Mouse (Mus musculus): ENCODE measurements around the gene Asnsd1. TPM values are rescaled to one million over a fixed set of nuclear protein-coding genes. Genes with fewer than 3 reads are reported as not detected.
"Not testable (repeated sequence)": the region's sequence is repeated elsewhere in the genome, so short reads cannot be mapped to it uniquely, and the experiment has no call there.

The Asnsd1 gene
- polyA plus RNA-seq, 1 experiment: 17.7 TPM

- Histone ChIP-seq H3K27ac (ENCODE audit: insufficient read depth, low read length) (no peak overlapping the region), H3K27me3 (ENCODE audit: control insufficient read depth, insufficient read depth, low read length) (no peaks in the 10 kb centered on the region), H3K4me3 (replicated peaks; ENCODE audit: insufficient read depth, low read depth, low read length) (no peak overlapping the region), H3K4me1 (ENCODE audit: control insufficient read depth, insufficient read depth, low read length) (no peaks in the 10 kb centered on the region)
- 98% methylated on average over 2 of the region's 2 CpGs for WGBS
- no peak for DNase-seq
- no peak for TF ChIP-seq POLR2A (IDR thresholded peaks at IDR 0.05; ENCODE audit: borderline replicate concordance, insufficient read depth, low read length)
- no peak for TF ChIP-seq CTCF (IDR thresholded peaks at IDR 0.05; ENCODE audit: borderline replicate concordance, insufficient read depth, low read depth, low read length)
Measured at GRCm38 (mm10) chr1:53341071-53341470, 11.5 kb downstream of the Asnsd1 start.

DNA sequence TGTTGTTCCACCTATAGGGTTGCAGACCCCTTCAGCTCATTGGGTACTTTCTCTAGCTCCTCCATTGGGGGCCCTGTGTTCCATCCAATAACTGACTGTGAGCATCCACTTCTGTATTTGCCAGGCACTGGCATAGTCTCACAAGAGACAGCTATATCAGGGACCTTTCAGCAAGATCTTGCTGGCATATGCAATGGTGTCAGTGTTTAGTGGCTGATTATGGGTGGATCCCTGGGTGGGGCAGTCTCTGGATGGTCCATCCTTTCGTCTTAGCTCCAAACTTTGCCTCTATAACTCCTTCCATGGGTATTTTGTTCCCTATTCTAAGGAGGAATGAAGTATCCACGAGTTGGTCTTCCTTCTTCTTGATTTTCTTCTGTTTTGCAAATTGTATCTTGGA lies 15.1 kb downstream of the Asnsd1 start:
- H3K27me3 ChIP-seq (ENCODE audit: control insufficient read depth, insufficient read depth, low read length); H3K4me3 ChIP-seq (replicated peaks; ENCODE audit: insufficient read depth, low read depth, low read length); H3K27ac ChIP-seq (ENCODE audit: insufficient read depth, low read length); DNase-seq; H3K4me1 ChIP-seq (ENCODE audit: control insufficient read depth, insufficient read depth, low read length): not testable (repeated sequence)
- WGBS: 56% methylated on average over 2 of the region's 2 CpGs

- Histone ChIP-seq H3K4me3 (replicated peaks; ENCODE audit: insufficient read depth, low read depth, low read length) (no peak overlapping the region), H3K27ac (ENCODE audit: insufficient read depth, low read length) (no peak overlapping the region), H3K27me3 (ENCODE audit: control insufficient read depth, insufficient read depth, low read length) (no peaks in the 10 kb centered on the region), H3K4me1 (ENCODE audit: control insufficient read depth, insufficient read depth, low read length) (no peaks in the 10 kb centered on the region)
- no peak for TF ChIP-seq POLR2A (IDR thresholded peaks at IDR 0.05; ENCODE audit: borderline replicate concordance, insufficient read depth, low read length)
- no peak for TF ChIP-seq CTCF (IDR thresholded peaks at IDR 0.05; ENCODE audit: borderline replicate concordance, insufficient read depth, low read depth, low read length)
- no peak for DNase-seq
Measured at GRCm38 (mm10) chr1:53335465-53335864, 17.1 kb downstream of the Asnsd1 start.

- not testable (repeated sequence) for DNase-seq; H3K4me1 ChIP-seq (ENCODE audit: control insufficient read depth, insufficient read depth, low read length); H3K4me3 ChIP-seq (replicated peaks; ENCODE audit: insufficient read depth, low read depth, low read length); H3K27me3 ChIP-seq (ENCODE audit: control insufficient read depth, insufficient read depth, low read length); H3K27ac ChIP-seq (ENCODE audit: insufficient read depth, low read length)
- WGBS: 85% methylated on average over 5 of the region's 5 CpGs
Measured at GRCm38 (mm10) chr1:53333527-53333926, 19.0 kb downstream of the Asnsd1 start.

DNA sequence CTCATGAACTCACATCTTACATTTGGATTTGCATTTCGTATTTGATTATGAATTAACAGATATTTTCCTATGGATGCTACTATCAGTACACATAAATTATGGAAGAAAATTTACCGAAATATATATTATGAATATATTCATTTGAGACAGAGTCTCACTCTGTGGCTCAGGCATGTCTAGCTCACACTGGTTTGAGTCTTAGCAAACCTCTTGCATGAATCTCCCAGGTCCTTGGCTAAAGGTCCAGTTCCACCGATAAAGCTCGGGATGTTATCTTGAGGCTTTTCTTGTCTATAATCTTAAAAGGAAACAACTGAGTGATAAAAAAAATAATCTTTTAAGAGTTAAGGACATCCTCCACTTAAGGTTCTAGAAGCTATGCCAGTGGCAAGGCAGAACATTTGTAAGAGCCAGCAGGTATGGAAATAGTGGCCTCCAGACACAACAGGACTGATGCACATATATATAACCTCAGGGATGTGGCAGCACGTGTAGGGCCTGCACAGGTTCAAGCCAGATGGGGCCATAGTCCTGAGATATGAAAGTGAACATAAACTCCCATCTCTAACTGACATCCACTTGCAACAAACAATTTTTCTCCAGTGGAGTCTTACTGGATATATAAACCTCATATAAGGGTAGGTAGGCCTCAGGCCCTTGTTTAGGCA lies 27.6 kb downstream of the Asnsd1 start:
- Histone ChIP-seq H3K4me1 (ENCODE audit: control insufficient read depth, insufficient read depth, low read length) (no peaks in the 10 kb centered on the region), H3K4me3 (replicated peaks; ENCODE audit: insufficient read depth, low read depth, low read length) (no peak overlapping the region), H3K27ac (ENCODE audit: insufficient read depth, low read length) (no peak overlapping the region), H3K27me3 (ENCODE audit: control insufficient read depth, insufficient read depth, low read length) (no peaks in the 10 kb centered on the region)
- no peak for DNase-seq
- 92% methylated on average over 5 of the region's 5 CpGs for WGBS
- TF ChIP-seq POLR2A (IDR thresholded peaks at IDR 0.05; ENCODE audit: borderline replicate concordance, insufficient read depth, low read length) (no peak), CTCF (IDR thresholded peaks at IDR 0.05; ENCODE audit: borderline replicate concordance, insufficient read depth, low read depth, low read length) (no peak)

GRCm38 (mm10) chr1:53324277-53324676 lies 28.3 kb downstream of the Asnsd1 start:
- H3K4me1 ChIP-seq (ENCODE audit: control insufficient read depth, insufficient read depth, low read length): no peaks in the 10 kb centered on the region
- no peak for DNase-seq
- no peak overlapping the region for H3K27ac ChIP-seq (ENCODE audit: insufficient read depth, low read length)
- H3K4me3 ChIP-seq (replicated peaks; ENCODE audit: insufficient read depth, low read depth, low read length): no peak overlapping the region
- no peaks in the 10 kb centered on the region for H3K27me3 ChIP-seq (ENCODE audit: control insufficient read depth, insufficient read depth, low read length)
- 98% methylated on average over 1 of the region's 1 CpGs for WGBS
- no peak for TF ChIP-seq POLR2A (IDR thresholded peaks at IDR 0.05; ENCODE audit: borderline replicate concordance, insufficient read depth, low read length)
- no peak for TF ChIP-seq CTCF (IDR thresholded peaks at IDR 0.05; ENCODE audit: borderline replicate concordance, insufficient read depth, low read depth, low read length)

DNA sequence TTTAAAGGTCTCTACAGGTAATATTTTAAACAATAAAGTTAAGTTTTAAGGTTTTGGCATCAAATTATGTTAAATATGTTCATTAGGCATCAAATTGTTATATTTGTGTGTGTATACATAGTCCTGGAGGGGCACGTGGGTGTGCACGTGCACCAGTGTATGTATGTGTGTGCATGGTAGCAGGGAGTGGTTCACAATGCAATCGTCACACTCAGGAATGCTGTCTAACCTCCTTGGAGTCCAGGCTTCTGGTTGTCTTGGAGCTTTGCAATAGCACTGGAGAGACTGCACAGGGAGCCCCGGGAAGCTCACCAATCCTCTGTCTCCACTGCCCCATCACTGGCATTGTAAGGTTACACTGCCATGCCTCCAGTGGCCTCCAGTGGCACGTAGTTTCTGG lies 29.3 kb downstream of the Asnsd1 start:
- 94% methylated on average over 5 of the region's 5 CpGs for WGBS
- no peak for DNase-seq
- TF ChIP-seq POLR2A (IDR thresholded peaks at IDR 0.05; ENCODE audit: borderline replicate concordance, insufficient read depth, low read length): no peak
- no peak for TF ChIP-seq CTCF (IDR thresholded peaks at IDR 0.05; ENCODE audit: borderline replicate concordance, insufficient read depth, low read depth, low read length)
- Histone ChIP-seq H3K27ac (ENCODE audit: insufficient read depth, low read length) (no peak overlapping the region), H3K27me3 (ENCODE audit: control insufficient read depth, insufficient read depth, low read length) (no peaks in the 10 kb centered on the region), H3K4me1 (ENCODE audit: control insufficient read depth, insufficient read depth, low read length) (no peaks in the 10 kb centered on the region), H3K4me3 (replicated peaks; ENCODE audit: insufficient read depth, low read depth, low read length) (no peak overlapping the region)

DNA sequence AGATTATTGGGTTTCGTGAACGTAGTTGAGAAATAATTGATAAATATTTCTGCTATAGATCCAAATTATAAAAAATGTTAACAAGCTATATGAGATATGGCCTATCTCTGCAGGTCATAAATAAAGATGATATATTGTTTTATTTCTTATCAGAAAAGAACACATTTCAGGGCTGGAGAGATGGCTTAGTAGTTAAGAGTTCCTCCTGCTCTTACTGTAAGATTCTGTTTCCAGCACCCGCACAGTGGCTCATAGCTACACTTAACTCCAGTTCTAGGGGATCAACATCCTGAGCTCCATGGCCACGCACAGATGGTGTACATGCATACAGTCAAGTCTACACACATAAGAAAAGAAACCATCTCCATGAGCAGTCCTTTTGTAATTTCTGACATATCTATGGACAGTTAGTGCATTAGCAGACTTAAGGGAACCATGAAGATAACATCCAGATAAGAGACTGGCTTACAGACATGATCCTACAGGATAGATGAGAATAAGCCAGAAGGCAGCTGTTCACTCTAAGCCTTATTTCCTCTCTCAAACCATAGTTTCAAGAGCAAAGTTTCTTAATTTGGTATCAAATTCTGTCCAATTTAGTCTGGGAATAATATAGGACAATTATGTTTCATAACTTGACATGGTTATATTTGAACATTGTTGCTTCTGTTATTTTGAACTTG lies 30.7 kb downstream of the Asnsd1 start:
- TF ChIP-seq CTCF (IDR thresholded peaks at IDR 0.05; ENCODE audit: borderline replicate concordance, insufficient read depth, low read depth, low read length) (no peak), POLR2A (IDR thresholded peaks at IDR 0.05; ENCODE audit: borderline replicate concordance, insufficient read depth, low read length) (no peak)

More for the DNA sequence above, 30.7 kb downstream of the Asnsd1 start:
- Histone ChIP-seq H3K27ac (ENCODE audit: insufficient read depth, low read length) (no peak overlapping the region), H3K4me1 (ENCODE audit: control insufficient read depth, insufficient read depth, low read length) (no peaks in the 10 kb centered on the region), H3K4me3 (replicated peaks; ENCODE audit: insufficient read depth, low read depth, low read length) (no peak overlapping the region), H3K27me3 (ENCODE audit: control insufficient read depth, insufficient read depth, low read length) (no peaks in the 10 kb centered on the region)
- whole genome bisulfite sequencing: 97% methylated on average over 4 of the region's 4 CpGs
- no peak for DNase-seq

Measured in cerebellum, adult 2 months (tissue).